Mouse (Mus musculus) cerebellum, adult 2 months (tissue): ENCODE measurements around the gene Pef1. TPM values are rescaled to one million over a fixed set of nuclear protein-coding genes. Genes with fewer than 3 reads are reported as not detected.

Experiments
- DNase-seq, 2 experiments: peaks; one replicate each; pipeline ENCODE4 v3.0.0; 2021
- H3K27ac ChIP-seq: fragments of 200-500 bp; 2 replicates; pipeline ENCODE4 v1.5.1; 2012; ENCODE audit warnings: low read length, control low read depth, inconsistent platforms; ENCODE audit not compliant: insufficient read depth
- H3K27me3 ChIP-seq: fragments of 200-500 bp; 2 replicates; pipeline ENCODE4 v1.6.1; 2012; ENCODE audit warnings: inconsistent platforms, mild to moderate bottlenecking, low read length, moderate library complexity; ENCODE audit not compliant: control insufficient read depth, insufficient read depth
- H3K4me1 ChIP-seq: fragments of 200-500 bp; 2 replicates; pipeline ENCODE4 v1.6.1; 2011; ENCODE audit warnings: low read length; ENCODE audit not compliant: control insufficient read depth, insufficient read depth
- H3K4me3 ChIP-seq: fragments of 200-500 bp; replicated peaks from 2 replicates; pipeline ENCODE3; 2011; ENCODE audit warnings: mild to moderate bottlenecking, low read depth, low read length, control low read depth; ENCODE audit not compliant: insufficient read depth
- CTCF ChIP-seq: fragments of 200-500 bp; IDR thresholded peaks from 2 replicates; pipeline ENCODE4 v1.5.1; 2011; ENCODE audit warnings: low read depth, mild to moderate bottlenecking, control low read depth, low read length, moderate library complexity, borderline replicate concordance; ENCODE audit not compliant: insufficient read depth
- POLR2A ChIP-seq: fragments of 200-500 bp; IDR thresholded peaks from 2 replicates; pipeline ENCODE4 v1.6.1; 2011; ENCODE audit warnings: low read length, control low read depth, borderline replicate concordance; ENCODE audit not compliant: insufficient read depth
- WGBS: fragments of 180-500 bp; shearing (Covaris S2); methylation state at CpG from one replicate; pipeline ENCODE4 v1.1.7; 2018; 5-methylcytosine and 5-hydroxymethylcytosine counted together
- polyA plus RNA-seq: library from polyadenylated mRNA; depleted of rRNA; stranded (reverse); fragments of >200 nt; gene quantifications from 2 replicates; pipeline ENCODE4 v1.2.3, GENCODE M21; 2012

Pef1 gene
- polyA plus RNA-seq, 1 experiment, result 89.3 TPM

- TF ChIP-seq POLR2A (no peak), CTCF (no peak)
- peaks cover 12% of the 10 kb centered on the region for H3K4me1 ChIP-seq
- H3K27me3 ChIP-seq, result no peaks in the 10 kb centered on the region
- no peak overlapping the region for H3K27ac ChIP-seq
- H3K4me3 ChIP-seq, result no peak overlapping the region
- WGBS, result 80% methylated on average over 3 of the region's 3 CpGs
- no peak for DNase-seq
Observed at GRCm38 (mm10) chr4:130070523-130070922, 31.8 kb upstream of the Pef1 start.

GRCm38 (mm10) chr4:130071758-130072157 is 30.6 kb upstream of the Pef1 start:
- 96% methylated on average over 2 of the region's 2 CpGs for WGBS
- TF ChIP-seq CTCF (no peak), POLR2A (no peak)
- Histone ChIP-seq H3K4me1 (peaks cover 24% of the 10 kb centered on the region), H3K4me3 (no peak overlapping the region), H3K27me3 (no peaks in the 10 kb centered on the region), H3K27ac (no peak overlapping the region)
- DNase-seq, result no peak

GRCm38 (mm10) chr4:130073367-130073766 is 29.0 kb upstream of the Pef1 start:
- TF ChIP-seq CTCF (no peak), POLR2A (no peak)
- H3K4me3 ChIP-seq, result no peak overlapping the region
- peaks cover 40% of the 10 kb centered on the region for H3K4me1 ChIP-seq
- no peak overlapping the region for H3K27ac ChIP-seq
- DNase-seq, result no peak
- WGBS, result 84% methylated on average over 4 of the region's 4 CpGs
- H3K27me3 ChIP-seq, result no peaks in the 10 kb centered on the region

GRCm38 (mm10) chr4:130074761-130075515 is 27.4 kb upstream of the Pef1 start:
- 31% methylated on average over 17 of the region's 17 CpGs for WGBS
- DNase-seq, result peak; percentile 57 to 72
- Histone ChIP-seq H3K4me3 (no peak overlapping the region), H3K27me3 (no peaks in the 10 kb centered on the region), H3K27ac (no peak overlapping the region), H3K4me1 (peaks cover 55% of the 10 kb centered on the region)
- TF ChIP-seq CTCF (no peak), POLR2A (no peak)

GRCm38 (mm10) chr4:130076856-130077255 is 25.5 kb upstream of the Pef1 start:
- Histone ChIP-seq H3K27ac (no peak overlapping the region), H3K27me3 (no peaks in the 10 kb centered on the region), H3K4me3 (no peak overlapping the region), H3K4me1 (peaks cover 70% of the 10 kb centered on the region)
- TF ChIP-seq POLR2A (no peak), CTCF (no peak)
- peak; percentile 80 to 83 for DNase-seq
- 15% methylated on average over 8 of the region's 8 CpGs for WGBS

GRCm38 (mm10) chr4:130078816-130079485 is 23.4 kb upstream of the Pef1 start:
- Histone ChIP-seq H3K27ac (peak overlapping the region; percentile 39), H3K27me3 (no peaks in the 10 kb centered on the region), H3K4me1 (peaks cover 90% of the 10 kb centered on the region), H3K4me3 (no peak overlapping the region)
- 5% methylated on average over 17 of the region's 17 CpGs for WGBS
- peak; percentile 95 to 96 for DNase-seq
- no peak for TF ChIP-seq CTCF
- TF ChIP-seq POLR2A, result no peak

GRCm38 (mm10) chr4:130079521-130079920 is 22.8 kb upstream of the Pef1 start:
- Histone ChIP-seq H3K4me1 (peaks cover 92% of the 10 kb centered on the region), H3K27ac (peak overlapping the region; percentile 39), H3K4me3 (no peak overlapping the region), H3K27me3 (no peaks in the 10 kb centered on the region)
- no peak for DNase-seq
- WGBS, result 21% methylated on average over 3 of the region's 3 CpGs
- TF ChIP-seq POLR2A (no peak), CTCF (no peak)

- Histone ChIP-seq H3K4me1 (peaks cover 92% of the 10 kb centered on the region), H3K4me3 (no peak overlapping the region), H3K27ac (no peak overlapping the region), H3K27me3 (no peaks in the 10 kb centered on the region)
- no peak for TF ChIP-seq CTCF
- TF ChIP-seq POLR2A, result no peak
- DNase-seq, result peak; percentile 83
- 50% methylated on average over 19 of the region's 19 CpGs for WGBS
Observed at GRCm38 (mm10) chr4:130081345-130082190, 20.8 kb upstream of the Pef1 start.
